Mouse (Mus musculus): ENCODE results near the gene Cadps. TPM values are rescaled to one million over a fixed set of nuclear protein-coding genes. Genes with fewer than 3 reads are reported as not detected.

The Cadps gene
- polyA plus RNA-seq, 1 experiment: 194 TPM

- Histone ChIP-seq H3K4me1 (ENCODE audit: control insufficient read depth, insufficient read depth, low read length) (peaks cover 3% of the 10 kb centered on the region), H3K4me3 (ENCODE audit: insufficient read depth, low read depth, low read length) (no peak overlapping the region), H3K27ac (ENCODE audit: insufficient read depth, low read depth, low read length) (no peak overlapping the region)
- TF ChIP-seq POLR2A (IDR thresholded peaks at IDR 0.05; ENCODE audit: insufficient read depth, low read depth, low read length): no peak
- TF ChIP-seq CTCF (IDR thresholded peaks at IDR 0.05; ENCODE audit: insufficient read depth, low read depth, low read length): no peak
- WGBS: 84% methylated on average over 7 of the region's 7 CpGs
Measured at GRCm38 (mm10) chr14:12334925-12335324, 488.0 kb downstream of the Cadps start.

DNA sequence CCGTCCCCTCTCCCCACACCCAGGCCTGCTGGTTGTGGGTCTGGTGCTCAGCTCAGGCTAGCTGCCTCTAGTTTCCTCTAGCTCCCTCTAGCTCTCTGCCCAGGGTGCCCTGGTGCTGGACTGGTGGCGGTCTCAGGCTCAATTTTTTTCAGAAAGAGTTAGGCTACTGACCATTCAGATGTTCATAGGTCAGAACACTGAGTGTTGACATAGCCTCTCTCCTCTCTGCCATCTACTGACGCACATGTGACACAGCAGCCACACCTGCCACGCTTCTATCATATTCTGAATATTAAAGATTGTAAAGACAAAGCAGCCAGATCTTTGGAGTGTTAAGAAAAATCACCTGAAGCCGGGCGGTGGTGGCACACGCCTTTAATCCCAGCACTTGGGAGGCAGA, 489.3 kb downstream of the Cadps start:
- Histone ChIP-seq H3K4me3 (ENCODE audit: insufficient read depth, low read depth, low read length) (no peak overlapping the region), H3K4me1 (ENCODE audit: control insufficient read depth, insufficient read depth, low read length) (peaks cover 3% of the 10 kb centered on the region), H3K27ac (ENCODE audit: insufficient read depth, low read depth, low read length) (no peak overlapping the region)
- WGBS: 94% methylated on average over 7 of the region's 7 CpGs
- TF ChIP-seq CTCF (IDR thresholded peaks at IDR 0.05; ENCODE audit: insufficient read depth, low read depth, low read length) (no peak), POLR2A (IDR thresholded peaks at IDR 0.05; ENCODE audit: insufficient read depth, low read depth, low read length) (no peak)

Data from olfactory bulb, adult 2 months (tissue).